Comparison of ENCODE assay signal across 11 mouse cellular contexts in the genomic region with DNA sequence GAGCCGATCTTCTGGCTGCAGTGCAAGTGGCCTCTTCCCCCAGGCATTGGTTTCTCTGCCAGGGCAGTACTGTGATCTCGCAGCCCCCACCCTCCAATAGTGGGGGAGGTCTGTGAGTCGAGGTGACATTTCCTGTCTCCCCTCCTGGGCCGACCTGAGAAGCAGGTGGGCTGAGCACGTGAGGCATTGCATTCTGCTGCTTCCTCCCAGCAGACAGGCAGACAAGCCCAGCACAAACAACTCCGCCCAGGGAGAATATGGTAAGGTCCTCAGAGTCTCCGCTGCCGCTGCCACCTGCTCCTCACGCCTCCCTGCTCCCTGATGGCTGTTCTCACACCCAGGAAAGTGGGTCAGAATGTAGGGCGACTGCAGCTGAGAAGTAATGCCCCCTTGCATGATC. TPM values are rescaled to one million over a fixed set of nuclear protein-coding genes. Genes with fewer than 3 reads are reported as not detected.
DNase-seq lines count a peak whose midpoint lies in the region; ATAC-seq and TF ChIP-seq lines count a peak whose summit lies in the region.
"Had no signal": no experiment of that assay in that cellular context is flagged by ENCODE, and none has a peak within 500 bp of the region (broad histone marks: within the 10 kb centered on the region; RNA-seq: fewer than 3 reads in every experiment).

No protein-coding gene starts in this region.

- 0 out of 2 replicates have a peak overlapping the region, but pooled peaks have one; percentile 27 for H3K27ac ChIP-seq in forebrain, embryonic 15.5 days (replicated peaks)
- H3K27ac ChIP-seq in forebrain, embryonic 11.5 days (ENCODE audit: low read depth, low read length), result no peak overlapping the region
- H3K27ac ChIP-seq in midbrain, postnatal 0 days (ENCODE audit: low read depth, low read length), result no peak overlapping the region
- no peak overlapping the region for H3K27ac ChIP-seq in midbrain, embryonic 11.5 days (ENCODE audit: low read depth, low read length)
- H3K27ac ChIP-seq in hindbrain, embryonic 14.5 days, result 0 out of 2 replicates have a peak overlapping the region, but pooled peaks have one; percentile 32
- H3K27ac ChIP-seq in liver, embryonic 11.5 days (ENCODE audit: low read depth, low read length), result no peak overlapping the region
- H3K27ac ChIP-seq: limb, embryonic 15.5 days had no signal

- H3K9ac ChIP-seq in forebrain, embryonic 15.5 days (replicated peaks), result no peak overlapping the region
- H3K9ac ChIP-seq in forebrain, embryonic 11.5 days (ENCODE audit: low read length), result no peak overlapping the region
- H3K9ac ChIP-seq in midbrain, postnatal 0 days (replicated peaks; ENCODE audit: low read length, poor library complexity, severe bottlenecking), result 0 out of 2 replicates have a peak overlapping the region, but pooled peaks have one; percentile 24
- no peak overlapping the region; the same call in 1 of the 2 replicates for H3K9ac ChIP-seq in midbrain, embryonic 11.5 days (ENCODE audit: low read length)
- no peak overlapping the region for H3K9ac ChIP-seq in hindbrain, embryonic 14.5 days
- H3K9ac ChIP-seq in liver, embryonic 11.5 days (ENCODE audit: low read depth, low read length), result no peak overlapping the region
- H3K9ac ChIP-seq: limb, embryonic 15.5 days had no signal

- H3K9me3 ChIP-seq in forebrain, embryonic 15.5 days, result no peaks in the 10 kb centered on the region
- no peaks in the 10 kb centered on the region for H3K9me3 ChIP-seq in forebrain, embryonic 11.5 days (ENCODE audit: control insufficient read depth, low read length)
- H3K9me3 ChIP-seq in midbrain, postnatal 0 days (ENCODE audit: low read length), result no peaks in the 10 kb centered on the region
- no peaks in the 10 kb centered on the region for H3K9me3 ChIP-seq in midbrain, embryonic 11.5 days (ENCODE audit: control insufficient read depth, low read length)
- H3K9me3 ChIP-seq in hindbrain, embryonic 14.5 days (ENCODE audit: control insufficient read depth, low read length), result no peaks in the 10 kb centered on the region
- H3K9me3 ChIP-seq in liver, embryonic 11.5 days (ENCODE audit: control insufficient read depth, low read length), result no peaks in the 10 kb centered on the region
- H3K9me3 ChIP-seq: limb, embryonic 15.5 days had no signal

- H3K4me2 ChIP-seq in forebrain, embryonic 15.5 days (replicated peaks), result no peak overlapping the region
- no peak overlapping the region for H3K4me2 ChIP-seq in forebrain, embryonic 11.5 days (ENCODE audit: low read depth, low read length, severe bottlenecking)
- H3K4me2 ChIP-seq in midbrain, postnatal 0 days (ENCODE audit: low read depth, low read length, poor library complexity, severe bottlenecking), result no peak overlapping the region
- H3K4me2 ChIP-seq in midbrain, embryonic 11.5 days, result no peak overlapping the region
- H3K4me2 ChIP-seq in hindbrain, embryonic 14.5 days (replicated peaks), result no peak overlapping the region
- no peak overlapping the region for H3K4me2 ChIP-seq in liver, embryonic 11.5 days
- H3K4me2 ChIP-seq: limb, embryonic 15.5 days had no signal

- H3K4me1 ChIP-seq in forebrain, embryonic 15.5 days, result peaks cover 9% of the 10 kb centered on the region
- H3K4me1 ChIP-seq in forebrain, embryonic 11.5 days (replicated peaks; ENCODE audit: control insufficient read depth, insufficient read depth, low read length), result no peaks in the 10 kb centered on the region; the same call in 1 of the 2 replicates
- H3K4me1 ChIP-seq in midbrain, postnatal 0 days (ENCODE audit: insufficient read depth, low read length), result no peaks in the 10 kb centered on the region
- 0 out of 2 replicates have a peak, but pooled peaks cover 2% of the 10 kb centered on the region for H3K4me1 ChIP-seq in midbrain, embryonic 11.5 days (ENCODE audit: control insufficient read depth, insufficient read depth, low read length)
- peaks cover 8% of the 10 kb centered on the region; the same call in 1 of the 2 replicates for H3K4me1 ChIP-seq in hindbrain, embryonic 14.5 days (replicated peaks; ENCODE audit: control insufficient read depth, insufficient read depth, low read length)
- H3K4me1 ChIP-seq in liver, embryonic 11.5 days (replicated peaks; ENCODE audit: control insufficient read depth, insufficient read depth, low read length), result peaks cover 2% of the 10 kb centered on the region

- no peak for TF ChIP-seq CTCF in midbrain, postnatal 0 days (IDR thresholded peaks at IDR 0.05)

- no peak for DNase-seq in forebrain, embryonic 11.5 days (ENCODE audit: low spot score)
- no peak for DNase-seq in midbrain, postnatal 0 days (ENCODE audit: low spot score)
- no peak for DNase-seq in midbrain, embryonic 11.5 days (ENCODE audit: low spot score, missing footprints)
- DNase-seq in hindbrain, embryonic 14.5 days (ENCODE audit: low spot score), result no peak
- DNase-seq in thymus, postnatal 14 days, result peak; percentile 89
- no peak for DNase-seq in urinary bladder, postnatal 10 days (ENCODE audit: low spot score)
- no peak for DNase-seq in liver, embryonic 11.5 days (ENCODE audit: low spot score)
- DNase-seq: adrenal gland, postnatal 36 days had no signal

- no peak for ATAC-seq in forebrain, embryonic 15.5 days (replicated peaks)
- no peak for ATAC-seq in forebrain, embryonic 11.5 days (replicated peaks; ENCODE audit: low FRiP score)
- no peak for ATAC-seq in midbrain, postnatal 0 days (ENCODE audit: low FRiP score)
- ATAC-seq in midbrain, embryonic 11.5 days (ENCODE audit: low FRiP score), result no peak
- no peak for ATAC-seq in hindbrain, embryonic 14.5 days (ENCODE audit: low FRiP score)
- no peak for ATAC-seq in liver, embryonic 11.5 days (replicated peaks; ENCODE audit: low FRiP score)

- no peaks in the 10 kb centered on the region for H3K36me3 ChIP-seq in forebrain, embryonic 15.5 days
- no peaks in the 10 kb centered on the region for H3K36me3 ChIP-seq in forebrain, embryonic 11.5 days (ENCODE audit: control insufficient read depth, insufficient read depth, low read length)
- H3K36me3 ChIP-seq in midbrain, postnatal 0 days (ENCODE audit: insufficient read depth, low read length), result no peaks in the 10 kb centered on the region
- H3K36me3 ChIP-seq in midbrain, embryonic 11.5 days (ENCODE audit: control insufficient read depth, insufficient read depth, low read length), result no peaks in the 10 kb centered on the region
- no peaks in the 10 kb centered on the region; the same call in 1 of the 2 replicates for H3K36me3 ChIP-seq in hindbrain, embryonic 14.5 days (replicated peaks; ENCODE audit: control insufficient read depth, insufficient read depth)
- 0 out of 2 replicates have a peak, but pooled peaks cover 2% of the 10 kb centered on the region for H3K36me3 ChIP-seq in liver, embryonic 11.5 days (ENCODE audit: control insufficient read depth, insufficient read depth, low read length)
- H3K36me3 ChIP-seq: limb, embryonic 15.5 days had no signal

- H3K27me3 ChIP-seq in forebrain, embryonic 15.5 days, result no peaks in the 10 kb centered on the region
- H3K27me3 ChIP-seq in forebrain, embryonic 11.5 days (ENCODE audit: control insufficient read depth, insufficient read depth, low read length), result no peaks in the 10 kb centered on the region
- no peaks in the 10 kb centered on the region for H3K27me3 ChIP-seq in midbrain, postnatal 0 days (ENCODE audit: insufficient read depth, low read length)
- H3K27me3 ChIP-seq in midbrain, embryonic 11.5 days (ENCODE audit: control insufficient read depth, insufficient read depth, low read length), result no peaks in the 10 kb centered on the region
- no peaks in the 10 kb centered on the region for H3K27me3 ChIP-seq in hindbrain, embryonic 14.5 days (ENCODE audit: control insufficient read depth, insufficient read depth, low read length)
- H3K27me3 ChIP-seq in liver, embryonic 11.5 days (replicated peaks; ENCODE audit: control insufficient read depth, insufficient read depth, low read length), result no peaks in the 10 kb centered on the region
- H3K27me3 ChIP-seq: limb, embryonic 15.5 days had no signal

- H3K4me3 ChIP-seq in forebrain, embryonic 15.5 days, result no peak overlapping the region
- no peak overlapping the region for H3K4me3 ChIP-seq in forebrain, embryonic 11.5 days (ENCODE audit: low read depth, low read length)
- H3K4me3 ChIP-seq in midbrain, postnatal 0 days (ENCODE audit: low read depth, low read length), result no peak overlapping the region
- H3K4me3 ChIP-seq in midbrain, embryonic 11.5 days (ENCODE audit: low read depth, low read length), result no peak overlapping the region
- no peak overlapping the region for H3K4me3 ChIP-seq in hindbrain, embryonic 14.5 days (replicated peaks; ENCODE audit: low read length)
- no peak overlapping the region for H3K4me3 ChIP-seq in liver, embryonic 11.5 days (ENCODE audit: low read depth, low read length)
- H3K4me3 ChIP-seq: limb, embryonic 15.5 days; myocyte had no signal

- WGBS in forebrain, embryonic 15.5 days, result 33% methylated on average over 10 of the region's 10 CpGs
- 46% methylated on average over 10 of the region's 10 CpGs for WGBS in forebrain, embryonic 11.5 days
- WGBS in midbrain, postnatal 0 days, result 50% methylated on average over 10 of the region's 10 CpGs
- 53% methylated on average over 10 of the region's 10 CpGs for WGBS in midbrain, embryonic 11.5 days
- 45% methylated on average over 10 of the region's 10 CpGs for WGBS in hindbrain, embryonic 14.5 days
- 60% methylated on average over 10 of the region's 10 CpGs for WGBS in liver, embryonic 11.5 days

RNA-seq across cellular contexts. Expression of a gene that starts 37.7 kb away (rescaled TPM):
- polyA plus RNA-seq in forebrain, embryonic 15.5 days (2015; fragmentation: Nextera tagmentation; extraction: Ambion mirVana), result 14.3 and 15.1 TPM in 2 replicates
- 4.0 and 4.2 TPM in 2 replicates for polyA plus RNA-seq in forebrain, embryonic 11.5 days (2014; fragmentation: Nextera tagmentation; extraction: Ambion mirVana)
- total RNA-seq in midbrain, postnatal 0 days (2014; rRNA removed), result 118 and 163 TPM in 2 replicates
- 14.2 and 15.0 TPM in 2 replicates for polyA plus RNA-seq in midbrain, postnatal 0 days (2015; fragmentation: Nextera tagmentation; extraction: Ambion mirVana)
- 4.1 and 4.6 TPM in 2 replicates for polyA plus RNA-seq in midbrain, embryonic 11.5 days (2014; fragmentation: Nextera tagmentation; extraction: Ambion mirVana)
- polyA plus RNA-seq in hindbrain, embryonic 14.5 days (2014; fragmentation: Nextera tagmentation; extraction: Ambion mirVana), result 9.8 and 10.1 TPM in 2 replicates
- polyA plus RNA-seq in liver, embryonic 11.5 days (2014; fragmentation: Nextera tagmentation; extraction: Ambion mirVana), result 27.9 and 28.9 TPM in 2 replicates

RNA-seq across cellular contexts. Expression of a gene that starts 54.0 kb away (rescaled TPM):
- 0.49 and 0.50 TPM in 2 replicates for polyA plus RNA-seq in forebrain, embryonic 15.5 days (2015; fragmentation: Nextera tagmentation; extraction: Ambion mirVana)
- polyA plus RNA-seq in forebrain, embryonic 11.5 days (2014; fragmentation: Nextera tagmentation; extraction: Ambion mirVana), result 0.20 and 0.29 TPM in 2 replicates
- total RNA-seq in midbrain, postnatal 0 days (2014; rRNA removed), result 2.8 and 4.5 TPM in 2 replicates
- 1.7 and 2.3 TPM in 2 replicates for polyA plus RNA-seq in midbrain, postnatal 0 days (2015; fragmentation: Nextera tagmentation; extraction: Ambion mirVana)
- 0.34 and 0.92 TPM in 2 replicates for polyA plus RNA-seq in midbrain, embryonic 11.5 days (2014; fragmentation: Nextera tagmentation; extraction: Ambion mirVana)
- 1.7 and 2.5 TPM in 2 replicates for polyA plus RNA-seq in hindbrain, embryonic 14.5 days (2014; fragmentation: Nextera tagmentation; extraction: Ambion mirVana)
- polyA plus RNA-seq in liver, embryonic 11.5 days (2014; fragmentation: Nextera tagmentation; extraction: Ambion mirVana), result 0.53 and 0.78 TPM in 2 replicates
- polyA plus RNA-seq: myocyte had no signal

Comparison
In these comparisons a context has a peak if more than half of its experiments do, and no peak if none do; other contexts are left out.
1. H3K27ac ChIP-seq: peak in forebrain, embryonic 15.5 days (single experiment) and hindbrain, embryonic 14.5 days (single experiment); none in forebrain, embryonic 11.5 days (single experiment), midbrain, postnatal 0 days (single experiment), midbrain, embryonic 11.5 days (single experiment) and liver, embryonic 11.5 days (single experiment).